Mouse (Mus musculus) layer of hippocampus, adult 9-10 months (tissue): Measurements from ENCODE around the gene Diexf.

Source experiments
- DNase-seq: peaks from one replicate; pipeline ENCODE4 v3.0.0; 2022; ENCODE audit warnings: low spot score

Gene Diexf

GRCm38 (mm10) chr1:193138669-193139068, 8.6 kb upstream of the Diexf start:
- DNase-seq: no peak

GRCm38 (mm10) chr1:193138087-193138486, 8.0 kb upstream of the Diexf start:
- no peak for DNase-seq

- no peak for DNase-seq
Observed at GRCm38 (mm10) chr1:193133726-193134125, 3.7 kb upstream of the Diexf start.

- DNase-seq: no peak
Observed at GRCm38 (mm10) chr1:193132385-193132784, 2.3 kb upstream of the Diexf start.

- DNase-seq: no peak
Observed at GRCm38 (mm10) chr1:193131311-193131948, 1.4 kb upstream of the Diexf start.

- DNase-seq: no peak
Observed at GRCm38 (mm10) chr1:193130839-193131238, 767 bp upstream of the Diexf start.

GRCm38 (mm10) chr1:193130456-193130825, 369 bp upstream of the Diexf start:
- no peak for DNase-seq

GRCm38 (mm10) chr1:193129321-193129720, 751 bp downstream of the Diexf start:
- no peak for DNase-seq

GRCm38 (mm10) chr1:193128055-193128454, 2.0 kb downstream of the Diexf start:
- no peak for DNase-seq

- no peak for DNase-seq
Observed at GRCm38 (mm10) chr1:193125835-193126234, 4.2 kb downstream of the Diexf start.

GRCm38 (mm10) chr1:193123290-193123689, 6.8 kb downstream of the Diexf start:
- DNase-seq: no peak

- no peak for DNase-seq
Observed at GRCm38 (mm10) chr1:193122793-193123192, 7.3 kb downstream of the Diexf start.

- DNase-seq: no peak
Observed at GRCm38 (mm10) chr1:193112093-193112492, 18.0 kb downstream of the Diexf start.

- no peak for DNase-seq
Observed at GRCm38 (mm10) chr1:193102996-193103395, 27.1 kb downstream of the Diexf start.

GRCm38 (mm10) chr1:193102556-193102955, 27.5 kb downstream of the Diexf start:
- DNase-seq: no peak

GRCm38 (mm10) chr1:193102029-193102428, 28.0 kb downstream of the Diexf start:
- DNase-seq: no peak

- no peak for DNase-seq
Observed at GRCm38 (mm10) chr1:193098946-193099345, 31.1 kb downstream of the Diexf start.

- DNase-seq: no peak
Observed at GRCm38 (mm10) chr1:193093596-193093995, 36.5 kb downstream of the Diexf start.

- DNase-seq: no peak
Observed at GRCm38 (mm10) chr1:193092771-193093170, 37.3 kb downstream of the Diexf start.

- no peak for DNase-seq
Observed at GRCm38 (mm10) chr1:193090894-193091293, 39.2 kb downstream of the Diexf start.

GRCm38 (mm10) chr1:193090211-193090871, 39.7 kb downstream of the Diexf start:
- no peak for DNase-seq

- no peak for DNase-seq
Observed at GRCm38 (mm10) chr1:193089683-193090082, 40.4 kb downstream of the Diexf start.

GRCm38 (mm10) chr1:193089211-193089610, 40.9 kb downstream of the Diexf start:
- no peak for DNase-seq
